Mouse (Mus musculus): ENCODE measurements around the gene Slc24a2.

- TF ChIP-seq EP300 (IDR thresholded peaks at IDR 0.05; ENCODE audit: low read depth in 1 of 2, low read length in 2 of 2) (no peak), ZKSCAN1 (IDR thresholded peaks at IDR 0.05; ENCODE audit: low read depth, low read length) (no peak), CTCF (IDR thresholded peaks at IDR 0.05 in 2 of 3, conservative IDR thresholded peaks at IDR 0.05 in 1 of 3; ENCODE audit: control insufficient read depth in 1 of 3, insufficient read depth in 1 of 3, low read depth in 2 of 3, low read length in 3 of 3, poor library complexity in 1 of 3, severe bottlenecking in 1 of 3) (no peak), CHD1 (IDR thresholded peaks at IDR 0.05; ENCODE audit: low read depth, low read length) (no peak), ZC3H11A (IDR thresholded peaks at IDR 0.05; ENCODE audit: low read depth, low read length) (no peak), RCOR1 (IDR thresholded peaks at IDR 0.05; ENCODE audit: low read depth, low read length) (no peak), POLR2AphosphoS5 (IDR thresholded peaks at IDR 0.05; ENCODE audit: borderline replicate concordance, low read depth, low read length) (no peak), BHLHE40 (IDR thresholded peaks at IDR 0.05; ENCODE audit: borderline replicate concordance, low read depth, low read length) (no peak), NRF1 (IDR thresholded peaks at IDR 0.05; ENCODE audit: insufficient read depth, low read depth, low read length, poor library complexity, severe bottlenecking) (no peak), MYB (IDR thresholded peaks at IDR 0.05; ENCODE audit: low read depth, low read length) (no peak)
These were observed 216.3 kb downstream of the Slc24a2 start for GRCm38 (mm10) chr4:87013721-87014620.

Data from MEL (cell line).